Mouse (Mus musculus) natural killer cell, adult 2 months (primary cell): Measurements from ENCODE around the gene Trpm1.
"Not testable (repeated sequence)": the region's sequence is repeated elsewhere in the genome, so short reads cannot be mapped to it uniquely, and the experiment has no call there.

Experiments
- DNase-seq, 2 experiments: peaks; one replicate each; pipeline ENCODE4 v3.0.0; 2022; ENCODE audit warnings: low spot score in 2 of 2

Trpm1 gene

DNA sequence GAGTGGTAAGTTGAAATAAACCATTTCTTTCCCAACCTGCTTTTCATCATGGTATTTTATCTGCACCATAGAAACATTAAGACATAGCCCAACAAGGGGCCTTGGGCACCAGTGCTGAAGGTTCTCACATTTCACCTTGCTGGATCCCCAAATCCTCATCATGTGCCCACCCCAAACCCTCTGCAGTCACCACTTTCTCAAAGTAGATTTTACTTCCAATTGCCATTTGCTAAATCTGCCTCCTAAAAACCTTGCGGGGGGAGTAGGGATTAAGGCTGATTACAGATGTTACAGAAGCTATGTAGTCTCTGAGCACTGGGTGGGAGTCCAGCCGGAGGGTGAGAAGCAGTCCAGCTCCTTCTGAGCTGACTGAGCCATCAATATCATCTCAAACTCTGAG, at the start of gene Trpm1:
Gene Trpm1 (plus strand): TSS at position 301 of the 400 bp plus-strand sequence.
- DNase-seq = no peak

DNA sequence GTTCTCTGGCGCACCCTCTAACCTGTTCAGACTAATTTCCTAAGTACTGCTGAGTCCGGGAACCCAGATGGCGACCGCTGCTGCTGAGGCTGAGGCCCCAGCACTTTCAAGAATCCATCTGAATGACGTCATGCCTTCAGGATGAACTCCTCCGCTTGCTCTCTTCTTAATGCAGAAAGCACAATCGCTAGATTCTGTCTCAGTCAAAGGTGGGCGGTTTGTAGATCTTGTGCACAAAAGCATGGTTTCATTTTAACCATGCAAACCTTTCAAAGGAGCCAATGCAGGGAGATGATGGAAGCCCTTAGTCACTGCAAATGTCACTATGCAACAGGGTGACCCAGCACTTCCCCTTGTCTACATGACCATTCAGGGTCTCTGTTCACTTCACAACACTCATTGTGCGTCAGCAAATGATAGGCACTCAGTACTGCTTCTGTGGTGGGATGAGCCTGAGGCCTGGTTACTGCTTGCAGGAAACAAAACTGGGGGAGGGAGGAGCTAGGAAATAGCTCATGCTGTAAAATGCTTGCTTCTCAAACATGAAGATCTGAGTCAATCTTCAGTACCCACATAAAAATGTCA, 31.4 kb upstream of the Trpm1 start:
- no peak for DNase-seq

DNA sequence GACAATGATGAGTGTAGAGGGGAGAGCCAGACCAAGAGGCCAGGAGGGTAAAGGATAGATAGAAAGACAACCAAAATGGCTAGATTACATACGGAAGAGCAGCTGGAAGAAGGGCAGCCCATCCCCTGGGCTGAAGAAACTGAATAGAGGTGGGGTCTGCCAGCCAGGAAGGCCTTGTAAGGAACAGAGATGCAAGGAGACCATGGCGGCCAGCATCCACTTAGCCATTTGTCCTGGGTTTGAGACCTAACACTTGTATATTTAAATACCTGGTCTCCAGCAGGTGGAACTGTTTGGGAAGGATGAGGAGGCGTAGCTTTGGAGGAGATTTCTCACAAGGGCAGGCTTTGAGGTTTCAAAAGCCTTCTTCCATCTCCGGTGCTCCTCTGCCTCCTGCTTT, 29.9 kb upstream of the Trpm1 start:
- DNase-seq = no peak

DNA sequence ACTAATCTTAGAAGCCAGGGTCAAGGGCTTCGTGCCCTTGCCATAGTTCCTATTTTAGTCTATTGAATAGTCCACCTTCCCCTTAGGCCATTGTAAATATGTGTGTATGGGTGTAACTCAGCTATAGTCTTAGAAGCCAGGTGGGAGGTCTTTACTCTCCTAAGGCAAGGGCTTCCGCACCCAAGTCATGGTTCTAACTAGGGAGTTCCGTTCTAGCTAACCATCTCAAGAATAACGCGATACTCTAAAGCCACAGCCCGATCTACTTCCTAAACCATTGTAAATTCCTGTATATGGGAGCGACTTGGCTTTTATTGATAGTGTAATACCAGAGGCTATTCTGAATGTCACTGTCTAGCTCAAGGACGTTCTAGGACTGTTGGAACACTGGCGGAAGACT, 27.6 kb upstream of the Trpm1 start:
- DNase-seq = not testable (repeated sequence)

DNA sequence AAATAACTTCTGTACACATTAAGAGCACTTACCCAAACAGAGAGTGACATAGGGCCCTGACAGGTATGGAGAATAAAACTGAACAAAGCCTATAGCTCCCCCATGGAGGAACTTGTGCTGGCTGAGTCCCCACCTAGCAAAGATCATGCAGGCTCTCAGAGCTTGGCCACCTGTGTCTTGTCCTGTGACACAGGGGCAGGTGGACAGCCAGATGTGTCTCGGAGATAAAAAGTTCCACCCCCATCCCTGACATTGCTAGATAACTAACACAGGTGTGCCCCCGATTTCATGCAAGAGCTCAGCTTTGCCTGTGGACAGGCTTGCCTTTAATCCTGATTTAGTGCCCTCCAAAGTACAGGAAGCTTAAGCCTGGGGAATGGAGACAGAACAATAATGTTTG, 13.8 kb upstream of the Trpm1 start:
- no peak for DNase-seq

DNA sequence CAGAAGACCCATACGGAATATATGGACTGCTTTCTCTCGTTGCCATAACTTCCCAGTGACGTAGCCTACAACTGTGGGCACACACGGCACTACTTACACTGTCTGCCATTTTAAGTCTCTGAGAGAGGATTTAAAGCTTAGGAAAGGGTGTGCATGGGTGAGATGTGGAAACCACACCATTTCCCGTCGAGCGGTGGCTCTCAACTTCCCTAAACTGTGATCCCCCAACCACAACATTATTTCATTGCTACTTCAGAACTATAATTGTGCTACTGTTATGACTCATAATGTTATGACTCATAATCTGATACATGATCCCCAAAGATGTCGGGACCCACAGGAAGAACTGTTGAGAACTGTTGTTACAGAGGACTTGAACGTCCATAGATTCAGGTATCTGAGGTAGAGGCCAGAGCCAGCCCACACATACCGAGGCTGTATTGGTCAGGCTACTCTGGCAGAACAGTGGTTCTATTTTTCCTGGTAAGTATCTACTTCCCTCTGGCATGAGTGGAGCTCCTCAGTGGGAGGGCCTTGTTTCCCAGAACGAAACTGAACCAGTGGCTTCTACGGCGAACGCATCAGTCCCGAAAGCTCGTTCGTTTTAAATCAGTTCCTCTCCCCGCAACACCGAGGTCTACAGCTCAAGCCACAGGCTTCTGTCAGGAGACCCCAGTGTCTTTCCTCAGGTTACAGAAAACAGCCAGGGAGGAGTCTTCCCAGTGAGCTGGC, 12.2 kb upstream of the Trpm1 start:
- DNase-seq = peak; percentile 76

DNA sequence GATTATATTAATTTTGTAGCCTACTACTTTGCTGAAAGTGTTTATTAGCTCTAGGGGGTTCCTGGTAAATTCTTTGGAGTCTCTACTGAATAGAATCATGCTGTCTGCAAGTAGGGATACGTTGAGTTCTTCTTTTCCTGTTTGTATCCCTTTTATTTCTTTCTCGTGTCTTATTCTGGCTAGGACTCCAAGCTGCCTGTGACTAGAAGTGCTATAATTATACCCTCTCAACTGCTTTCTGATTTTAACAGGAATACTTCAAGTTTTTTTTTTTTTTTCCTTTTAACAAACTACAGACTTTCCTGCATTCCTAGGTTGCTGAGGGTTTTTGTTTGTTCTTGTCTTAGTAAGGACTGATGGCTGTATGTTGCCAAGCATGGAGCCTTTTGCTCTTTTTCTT, 4.3 kb upstream of the Trpm1 start:
- no peak for DNase-seq

DNA sequence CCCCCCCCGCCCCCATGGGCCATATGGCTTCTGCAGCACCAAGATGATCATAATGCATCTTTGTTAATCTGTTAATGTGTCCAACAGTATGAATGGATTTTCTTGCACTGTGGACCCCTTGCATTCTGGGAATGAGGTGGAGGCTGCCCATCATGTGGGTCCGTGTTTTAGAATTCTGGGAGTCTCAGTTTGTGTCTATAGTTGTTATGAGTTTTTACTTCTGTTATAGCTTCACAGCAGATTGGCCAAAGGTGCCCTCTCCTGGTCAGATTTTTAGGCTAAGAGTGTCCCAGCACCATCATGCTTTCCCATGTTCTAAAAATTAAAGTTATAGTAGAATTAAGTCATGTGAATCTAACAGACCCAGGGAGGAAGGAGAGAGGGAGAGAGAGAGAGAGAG, 3.9 kb upstream of the Trpm1 start:
- DNase-seq = no peak

DNA sequence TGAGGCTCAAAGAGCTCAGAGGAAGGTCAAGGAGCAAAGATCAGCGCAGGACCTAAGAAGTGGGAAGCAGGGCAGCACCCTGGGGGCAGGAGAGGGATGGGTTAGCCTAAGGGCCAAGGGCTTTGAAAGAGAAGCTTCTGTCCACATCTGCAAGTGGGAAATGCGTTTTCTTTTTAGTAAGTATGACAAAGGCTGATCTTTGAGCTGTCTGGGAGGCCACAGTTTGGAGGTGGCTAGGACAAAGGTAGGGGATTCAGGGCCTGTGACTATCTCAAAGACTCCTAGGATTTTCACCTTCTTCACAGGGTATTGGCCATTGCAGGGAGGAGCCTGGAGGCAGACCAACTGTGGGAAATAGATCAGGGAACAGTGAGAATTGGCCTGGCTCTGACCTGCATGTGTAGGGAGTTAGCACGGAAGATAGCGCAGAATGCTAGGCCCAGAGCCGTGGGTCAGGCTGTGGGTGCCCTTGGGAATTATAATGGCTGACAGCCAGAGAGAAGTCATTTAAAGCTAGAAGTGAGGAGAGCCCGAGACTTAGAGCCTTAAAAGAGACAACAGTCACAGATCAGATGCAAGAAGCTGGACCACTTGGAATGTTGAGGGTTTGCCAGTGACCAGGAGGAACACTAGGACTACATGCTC, 3.1 kb upstream of the Trpm1 start:
- DNase-seq = no peak

DNA sequence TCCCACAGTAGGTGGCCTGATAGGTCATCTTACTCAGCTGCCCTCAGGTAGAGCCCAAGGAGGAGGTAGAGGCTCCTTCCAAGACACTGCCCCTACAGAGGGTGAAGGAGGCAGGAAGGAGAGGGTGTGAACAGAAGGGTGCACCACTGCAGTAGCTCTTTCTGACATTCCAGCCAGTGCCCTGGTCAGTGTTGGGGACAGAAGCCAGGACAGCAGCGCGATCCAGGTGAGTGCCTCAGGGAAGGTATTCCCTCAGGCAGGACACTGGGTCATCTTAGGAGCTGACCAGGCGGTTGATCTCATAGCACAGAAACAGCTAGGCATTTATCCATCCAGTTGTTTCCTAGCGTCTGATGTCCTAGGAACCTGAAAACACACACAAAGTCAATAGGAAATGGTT, 1.6 kb downstream of the Trpm1 start:
- DNase-seq = no peak

DNA sequence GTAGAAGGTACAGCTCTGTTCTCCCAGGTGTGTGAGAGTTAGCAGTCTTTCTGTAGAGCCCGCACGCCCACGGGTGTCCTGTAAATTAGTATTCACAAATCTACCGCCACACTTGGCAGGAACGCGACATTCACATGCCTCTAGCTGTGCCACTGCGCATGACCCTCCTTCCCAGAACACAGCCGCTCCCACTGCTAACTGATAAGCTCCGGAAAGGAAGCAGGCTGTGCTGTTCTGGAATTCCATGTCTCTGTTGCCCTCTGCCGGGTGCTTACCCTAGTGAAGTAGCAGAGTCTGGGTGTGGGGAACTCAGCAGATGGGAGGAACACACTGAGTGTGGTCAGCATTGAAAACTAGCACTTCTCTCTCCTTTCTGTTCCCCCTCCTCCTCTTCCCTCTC, 2.1 kb downstream of the Trpm1 start:
- peak in 1 of 2 experiments; percentile 19 for DNase-seq

DNA sequence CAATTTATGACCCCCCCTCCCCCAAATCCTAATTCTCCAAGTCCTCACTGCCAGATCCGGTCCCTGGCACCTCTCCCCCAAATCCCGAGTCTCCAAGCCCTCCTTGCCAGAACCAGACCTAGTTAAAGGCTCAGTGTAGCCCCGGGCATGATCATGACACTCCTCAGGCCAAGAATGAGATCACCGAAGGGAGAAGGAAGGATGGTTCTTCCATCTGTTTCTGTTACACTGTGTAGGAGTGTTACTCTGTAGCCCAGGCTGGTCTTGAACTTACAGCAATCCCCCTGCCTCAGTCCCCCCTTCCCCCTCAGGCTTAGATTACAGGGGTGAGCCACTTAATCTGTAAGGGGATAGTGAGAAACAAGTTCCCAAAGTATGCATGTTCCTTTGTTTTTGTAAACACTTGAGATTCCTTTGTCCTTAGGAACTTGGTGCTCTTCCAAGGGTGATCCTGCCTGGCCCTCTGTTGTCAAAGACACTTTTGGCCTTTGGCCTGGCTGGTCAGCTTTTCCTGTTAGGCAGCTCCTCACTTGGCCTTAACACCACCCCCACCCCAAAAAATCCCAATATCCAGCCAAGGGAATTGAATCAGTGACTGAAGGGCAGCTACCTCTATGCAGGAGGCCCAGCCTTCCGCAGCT, 2.8 kb downstream of the Trpm1 start:
- DNase-seq = no peak

DNA sequence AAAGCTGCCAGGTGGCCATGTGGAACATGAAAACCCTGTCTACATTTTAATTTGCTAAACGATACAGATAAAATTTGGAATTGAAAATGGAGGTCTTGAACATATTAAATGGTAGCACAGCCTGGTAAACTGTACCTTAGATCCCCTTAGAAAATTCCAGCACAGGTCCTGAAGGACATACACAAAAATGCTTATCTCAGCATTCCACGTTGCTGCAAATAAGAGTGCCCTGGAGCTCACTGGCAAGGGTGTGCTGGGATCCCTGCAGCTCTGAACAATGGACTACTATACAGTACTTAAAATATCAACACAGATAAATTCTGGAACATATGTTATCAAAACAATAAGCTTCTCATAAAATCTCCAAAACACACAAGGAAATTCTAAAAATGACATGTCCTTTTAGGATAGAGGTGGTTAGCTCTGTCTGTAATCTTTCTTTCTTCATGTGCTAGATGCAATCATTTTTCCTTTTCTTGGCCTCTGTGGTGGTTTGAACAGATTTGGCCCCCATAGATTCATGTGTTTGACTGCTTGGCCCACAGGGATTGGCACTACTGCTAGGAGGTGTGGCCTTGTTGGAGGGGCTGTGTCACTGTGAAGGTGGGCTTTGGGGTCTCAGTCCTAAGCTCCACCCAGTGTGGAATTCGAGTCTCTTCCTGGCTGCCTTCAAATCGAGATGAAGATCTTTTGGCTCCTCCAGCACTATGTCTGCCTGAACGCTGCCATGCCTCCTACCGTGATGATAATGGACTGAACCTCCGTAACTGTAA, 3.5 kb downstream of the Trpm1 start:
- no peak for DNase-seq

DNA sequence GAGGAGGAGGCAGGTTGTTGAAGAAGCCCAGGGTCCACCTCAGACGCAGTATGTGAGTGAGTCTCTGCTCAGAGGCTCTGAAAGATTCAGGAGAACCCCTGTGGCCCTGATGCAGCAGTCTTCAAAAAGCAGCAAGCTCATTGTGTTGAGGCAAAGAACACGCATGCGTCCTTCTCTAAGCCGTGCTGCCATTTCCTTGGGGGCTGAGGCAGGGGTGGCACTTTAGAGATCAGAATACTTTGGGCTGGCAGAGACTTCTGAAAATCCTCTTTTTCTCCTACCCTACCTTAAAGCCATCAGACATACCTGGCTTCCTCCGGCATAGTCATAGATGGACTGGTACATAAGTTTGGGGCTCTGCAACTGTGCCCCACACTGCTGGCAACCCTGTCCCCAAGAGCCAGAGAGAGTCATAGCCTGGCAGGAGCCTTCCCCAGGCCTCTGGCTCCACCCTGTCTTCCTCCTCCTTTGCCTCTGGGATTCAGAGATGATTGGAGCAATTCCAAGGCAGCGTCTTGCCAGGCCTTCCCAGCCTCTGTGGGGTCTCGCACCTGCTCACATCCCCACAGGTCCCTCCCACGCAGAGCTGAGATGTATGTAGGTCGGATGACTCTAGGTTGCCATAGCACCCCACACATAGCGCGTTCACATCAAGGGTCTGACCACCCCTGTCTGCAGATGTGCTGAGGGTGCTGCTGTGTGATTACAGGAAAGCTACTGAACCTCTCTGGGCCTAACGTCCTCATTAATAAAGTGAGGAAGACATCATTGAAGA, 4.8 kb downstream of the Trpm1 start:
- no peak for DNase-seq

DNA sequence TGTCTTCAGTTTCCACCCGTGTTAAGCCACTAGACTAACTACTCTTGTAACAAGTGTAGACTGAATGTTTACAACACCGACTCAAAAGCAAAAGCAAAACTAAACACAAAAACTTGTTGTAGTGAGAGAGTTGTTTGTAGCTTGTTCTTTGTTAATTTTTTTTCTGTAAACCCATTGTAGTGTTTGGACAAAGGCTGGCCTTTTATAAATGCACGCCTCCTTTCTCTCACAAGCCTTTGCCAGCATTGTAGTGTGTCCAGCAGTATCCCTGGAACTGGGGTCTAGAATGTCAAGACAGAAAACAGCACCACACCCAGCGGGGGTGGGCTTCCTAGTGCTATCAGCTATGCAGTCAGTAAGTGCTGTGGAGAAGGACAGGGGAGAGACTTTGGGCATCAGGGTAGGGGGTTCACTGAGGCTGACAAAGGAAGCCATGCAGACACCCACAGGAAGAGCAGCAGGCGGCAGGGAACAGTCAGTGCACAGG, 5.5 kb downstream of the Trpm1 start:
- DNase-seq = no peak

DNA sequence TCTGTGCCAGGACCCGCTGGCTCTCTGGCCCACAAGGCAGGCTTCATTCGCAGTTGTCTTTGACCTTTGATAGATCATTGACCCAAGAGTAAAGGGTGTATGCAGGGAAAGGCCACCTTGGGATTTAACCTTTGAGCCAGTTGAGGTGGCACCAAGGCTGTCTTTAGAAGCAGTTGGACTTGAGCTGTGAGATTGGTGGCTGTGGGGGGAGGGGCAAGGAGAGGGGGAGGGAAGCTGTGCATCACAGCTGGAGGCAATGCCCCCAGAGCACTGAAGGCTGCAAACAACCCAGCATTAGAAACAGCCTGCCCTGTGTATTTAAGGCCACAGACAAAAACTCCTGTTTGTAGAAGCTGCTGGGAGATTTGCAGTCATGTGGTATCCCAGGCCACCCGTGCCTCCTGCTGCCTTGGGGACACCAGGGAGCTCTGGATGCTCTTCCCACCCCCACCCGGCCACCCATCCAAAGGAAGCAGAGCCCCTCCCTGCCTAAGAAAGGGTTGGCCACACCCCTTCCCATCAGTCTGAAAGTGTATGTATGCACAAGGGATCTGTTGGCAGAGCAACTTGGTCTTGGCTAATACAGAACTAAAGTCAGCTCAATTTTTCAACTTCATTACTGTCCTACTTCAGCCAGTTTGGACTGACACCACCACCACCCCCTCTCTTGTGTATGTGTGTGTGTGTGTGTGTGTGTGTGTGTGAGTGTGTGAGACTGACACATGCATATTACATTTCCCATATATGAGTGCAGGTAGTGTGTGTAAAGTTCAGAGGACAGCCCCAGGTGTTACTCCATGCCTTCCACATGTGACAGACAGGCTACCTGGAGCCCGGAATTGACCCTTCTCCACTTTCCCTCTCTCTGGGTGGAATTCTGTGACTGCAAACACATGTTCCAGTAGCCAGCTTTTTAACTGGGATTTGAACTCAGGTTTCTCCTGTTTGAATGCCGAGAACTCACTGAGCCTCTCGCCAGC, 6.3 kb downstream of the Trpm1 start:
- no peak for DNase-seq

DNA sequence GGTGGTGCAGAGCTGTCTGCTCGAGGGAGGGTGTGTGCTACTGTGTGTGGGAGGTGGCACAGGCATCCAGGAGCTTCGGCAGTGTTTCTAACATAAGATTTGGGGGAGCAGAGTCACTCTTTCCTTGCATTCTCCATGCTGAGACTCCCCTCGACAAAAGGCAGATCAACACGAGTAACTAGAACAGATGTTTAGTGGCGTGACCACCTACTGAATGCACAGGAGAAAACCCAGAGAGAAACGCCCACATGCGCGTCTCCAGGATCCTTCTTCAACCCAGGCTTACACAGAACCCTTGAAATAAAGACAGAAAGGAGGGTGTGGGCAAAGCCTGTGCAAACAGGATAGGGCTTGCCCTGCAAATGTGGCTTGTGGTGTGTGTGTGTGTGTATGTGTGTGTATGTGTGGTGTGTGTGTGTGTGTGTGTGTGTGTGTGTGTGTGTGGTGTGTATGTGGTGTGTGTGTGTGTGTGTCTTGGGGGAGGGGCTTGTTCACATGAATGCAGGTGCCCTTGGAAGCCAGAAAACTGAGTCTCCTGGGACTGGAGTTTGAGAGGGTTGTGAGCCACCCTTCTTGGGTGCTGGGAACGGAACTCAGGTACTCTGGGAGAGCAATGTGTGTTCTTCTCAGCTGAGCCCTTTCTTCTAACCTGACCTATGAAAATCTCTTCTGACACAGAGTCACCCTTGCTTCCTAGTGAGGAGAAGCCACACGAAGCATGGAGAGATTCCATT, 7.3 kb downstream of the Trpm1 start:
- DNase-seq = no peak

DNA sequence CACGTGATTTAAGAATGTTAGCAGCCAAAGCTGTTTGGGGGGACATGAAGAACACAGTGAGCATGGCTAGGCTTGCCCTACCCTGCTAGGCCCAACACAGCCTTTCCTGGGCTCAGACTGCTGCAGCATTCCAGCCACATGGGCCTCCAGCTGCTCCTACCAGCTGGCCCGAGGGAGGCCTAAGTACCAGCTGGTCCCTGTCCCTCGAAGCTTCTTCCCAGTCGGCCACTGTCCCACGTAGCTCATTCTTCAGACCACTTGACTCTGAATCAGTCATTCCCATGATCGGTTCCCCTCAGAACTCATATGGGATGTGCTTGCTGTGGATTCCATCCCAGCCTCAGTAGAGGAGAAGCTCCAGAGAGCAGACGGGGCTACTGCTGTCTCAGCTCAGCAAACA, 8.4 kb downstream of the Trpm1 start:
- no peak for DNase-seq

DNA sequence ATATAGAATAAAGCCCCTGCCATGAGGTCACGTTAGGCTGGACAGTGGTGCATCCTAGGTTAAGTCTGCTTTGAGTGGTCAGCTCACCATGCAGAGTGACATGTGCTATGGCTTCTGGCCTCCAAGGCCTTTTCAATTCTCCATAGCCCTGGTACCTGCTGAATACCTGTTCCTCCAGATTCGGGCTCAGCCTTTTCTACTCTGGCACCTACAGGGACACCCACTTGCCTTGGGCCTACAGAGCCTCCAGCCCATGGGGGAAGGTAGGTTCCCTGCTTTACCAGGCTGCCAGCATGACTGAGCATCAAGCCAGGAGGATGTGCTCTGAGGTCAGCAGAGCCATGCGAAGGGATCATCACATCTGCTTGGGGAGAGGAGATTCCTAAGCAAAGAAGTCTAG, 9.5 kb downstream of the Trpm1 start:
- DNase-seq = no peak
